Mouse (Mus musculus) megakaryocyte, embryonic 14.5 days (primary cell): ENCODE measurements around the gene Nf2.

Experiments
- FLI1 ChIP-seq: IDR thresholded peaks from 2 replicates; pipeline ENCODE4 v1.6.1; 2012; ENCODE audit warnings: low read length, inconsistent platforms, mixed read lengths
- GATA1 ChIP-seq: IDR thresholded peaks from 3 replicates; pipeline ENCODE4 v1.6.1; 2012; ENCODE audit warnings: mixed read lengths, low read length, inconsistent platforms, borderline replicate concordance

GRCm38 (mm10) chr11:4861816-4862604, 12.7 kb upstream of the Nf2 start:
- TF ChIP-seq GATA1 (no peak), FLI1 (no peak)
